Mouse (Mus musculus) heart, embryonic 15.5 days (tissue): ENCODE data around the gene Begain. TPM values are rescaled to one million over a fixed set of nuclear protein-coding genes. Genes with fewer than 3 reads are reported as not detected.

Source experiments
- ATAC-seq: fragments of 200-750 bp; cut with Nextera tagmentation; replicated peaks from 2 replicates; pipeline ENCODE4 v1.8.0; 2017; ENCODE audit warnings: low read depth, moderate TSS enrichment; ENCODE audit not compliant: insufficient number of reproducible peaks, insufficient read depth, low FRiP score
- H3K27ac ChIP-seq: fragments of 300-500 bp; sonication (generic); 2 replicates; pipeline ENCODE4 v1.5.1; 2015; ENCODE audit warnings: mild to moderate bottlenecking, inconsistent platforms
- H3K27me3 ChIP-seq: fragments of 300-500 bp; sonication (generic); 2 replicates; pipeline ENCODE4 v1.6.1; 2015; ENCODE audit warnings: inconsistent platforms
- H3K36me3 ChIP-seq: fragments of 300-500 bp; sonication (generic); 2 replicates; pipeline ENCODE4 v1.6.1; 2015; ENCODE audit warnings: mild to moderate bottlenecking, inconsistent platforms
- H3K4me1 ChIP-seq: fragments of 300-500 bp; sonication (generic); replicated peaks from 2 replicates; pipeline ENCODE4 v1.6.1; 2015; ENCODE audit warnings: inconsistent platforms
- H3K4me2 ChIP-seq: fragments of 300-500 bp; sonication (generic); 2 replicates; pipeline ENCODE4 v1.6.1; 2015; ENCODE audit warnings: inconsistent platforms, mild to moderate bottlenecking, moderate library complexity
- H3K4me3 ChIP-seq: fragments of 300-500 bp; sonication (generic); 2 replicates; pipeline ENCODE4 v1.5.1; 2015; ENCODE audit warnings: mild to moderate bottlenecking, inconsistent platforms
- H3K9ac ChIP-seq: fragments of 300-500 bp; sonication (generic); 2 replicates; pipeline ENCODE4 v1.6.1; 2015; ENCODE audit warnings: mild to moderate bottlenecking, inconsistent platforms
- H3K9me3 ChIP-seq: fragments of 300-500 bp; sonication (generic); replicated peaks from 2 replicates; pipeline ENCODE4 v1.6.1; 2016; ENCODE audit warnings: inconsistent platforms
- WGBS: fragments of 180-500 bp; shearing (Covaris S2); methylation state at CpG from one replicate; pipeline ENCODE4 v1.1.7; 2015; ENCODE audit warnings: mixed read lengths; 5-methylcytosine and 5-hydroxymethylcytosine counted together
- polyA plus RNA-seq: library from polyadenylated mRNA; unstranded; fragments of >200 nt; fragmentation: Nextera tagmentation; extraction: Ambion mirVana; gene quantifications from 2 replicates; pipeline ENCODE4 v1.2.1, GENCODE M21; 2015

The Begain gene
- 1.5 and 3.2 TPM in 2 replicates for polyA plus RNA-seq

- Histone ChIP-seq H3K27ac (no peak within 1 kb of the TSS), H3K9ac (peak within 1 kb of the TSS; percentile 59), H3K4me2 (peak within 1 kb of the TSS; percentile 96), H3K9me3 (no peaks in the 10 kb centered on the region), H3K36me3 (no peaks in the 10 kb centered on the region), H3K27me3 (peaks cover 50% of the 10 kb centered on the region), H3K4me1 (peaks cover 10% of the 10 kb centered on the region), H3K4me3 (peak within 1 kb of the TSS; percentile 58)
- peak; percentile 21; the same call in 1 of the 2 replicates for ATAC-seq
- WGBS, result 1% methylated on average over 46 of the region's 48 CpGs
Measured at GRCm38 (mm10) chr12:109068167-109068653, at the start of gene Begain. Gene Begain, minus strand, starts transcription at chr12:109068217.

GRCm38 (mm10) chr12:109115707-109116106, 47.7 kb upstream of the Begain start:
- Histone ChIP-seq H3K9ac (no peak overlapping the region), H3K4me1 (no peaks in the 10 kb centered on the region), H3K27ac (no peak overlapping the region), H3K36me3 (no peaks in the 10 kb centered on the region), H3K4me2 (no peak overlapping the region), H3K9me3 (no peaks in the 10 kb centered on the region), H3K27me3 (no peaks in the 10 kb centered on the region), H3K4me3 (no peak overlapping the region)
- ATAC-seq, result no peak
- 56% methylated on average over 8 of the region's 8 CpGs for WGBS

GRCm38 (mm10) chr12:109115161-109115560, 47.1 kb upstream of the Begain start:
- Histone ChIP-seq H3K4me2 (no peak overlapping the region), H3K4me3 (no peak overlapping the region), H3K9me3 (no peaks in the 10 kb centered on the region), H3K36me3 (no peaks in the 10 kb centered on the region), H3K27ac (no peak overlapping the region), H3K4me1 (no peaks in the 10 kb centered on the region), H3K27me3 (no peaks in the 10 kb centered on the region), H3K9ac (no peak overlapping the region)
- ATAC-seq, result no peak
- 71% methylated on average over 10 of the region's 10 CpGs for WGBS

GRCm38 (mm10) chr12:109112996-109113592, 45.1 kb upstream of the Begain start:
- Histone ChIP-seq H3K9ac (no peak overlapping the region), H3K27me3 (no peaks in the 10 kb centered on the region), H3K4me1 (no peaks in the 10 kb centered on the region), H3K27ac (no peak overlapping the region), H3K4me2 (no peak overlapping the region), H3K9me3 (no peaks in the 10 kb centered on the region), H3K36me3 (no peaks in the 10 kb centered on the region), H3K4me3 (no peak overlapping the region)
- ATAC-seq, result no peak
- WGBS, result 50% methylated on average over 10 of the region's 10 CpGs

- no peaks in the 10 kb centered on the region for H3K9me3 ChIP-seq
- no peak overlapping the region for H3K4me2 ChIP-seq
- no peaks in the 10 kb centered on the region for H3K27me3 ChIP-seq
- WGBS, result 60% methylated on average over 9 of the region's 9 CpGs
- no peak overlapping the region for H3K4me3 ChIP-seq
- ATAC-seq, result no peak
- no peaks in the 10 kb centered on the region for H3K4me1 ChIP-seq
- no peaks in the 10 kb centered on the region for H3K36me3 ChIP-seq
- no peak overlapping the region for H3K9ac ChIP-seq
- no peak overlapping the region for H3K27ac ChIP-seq
Measured at GRCm38 (mm10) chr12:109112354-109112995, 44.5 kb upstream of the Begain start.

- WGBS, result 77% methylated on average over 13 of the region's 13 CpGs
- no peaks in the 10 kb centered on the region for H3K4me1 ChIP-seq
- H3K27ac ChIP-seq, result no peak overlapping the region
- no peak for ATAC-seq
- no peaks in the 10 kb centered on the region for H3K9me3 ChIP-seq
- H3K27me3 ChIP-seq, result no peaks in the 10 kb centered on the region
- H3K4me3 ChIP-seq, result no peak overlapping the region
- H3K9ac ChIP-seq, result no peak overlapping the region
- no peaks in the 10 kb centered on the region for H3K36me3 ChIP-seq
- H3K4me2 ChIP-seq, result no peak overlapping the region
Measured at GRCm38 (mm10) chr12:109108911-109109310, 40.9 kb upstream of the Begain start.

- no peak overlapping the region for H3K27ac ChIP-seq
- no peak for ATAC-seq
- H3K4me2 ChIP-seq, result no peak overlapping the region
- no peak overlapping the region for H3K4me3 ChIP-seq
- H3K27me3 ChIP-seq, result no peaks in the 10 kb centered on the region
- no peak overlapping the region for H3K9ac ChIP-seq
- 80% methylated on average over 7 of the region's 7 CpGs for WGBS
- no peaks in the 10 kb centered on the region for H3K36me3 ChIP-seq
- H3K4me1 ChIP-seq, result no peaks in the 10 kb centered on the region
- H3K9me3 ChIP-seq, result no peaks in the 10 kb centered on the region
Measured at GRCm38 (mm10) chr12:109100381-109100780, 32.4 kb upstream of the Begain start.

GRCm38 (mm10) chr12:109090456-109091130, 22.6 kb upstream of the Begain start:
- no peak overlapping the region for H3K4me2 ChIP-seq
- H3K36me3 ChIP-seq, result no peaks in the 10 kb centered on the region
- no peaks in the 10 kb centered on the region for H3K9me3 ChIP-seq
- no peak for ATAC-seq
- H3K27ac ChIP-seq, result no peak overlapping the region
- H3K4me1 ChIP-seq, result no peaks in the 10 kb centered on the region
- no peaks in the 10 kb centered on the region for H3K27me3 ChIP-seq
- WGBS, result 67% methylated on average over 13 of the region's 13 CpGs
- H3K9ac ChIP-seq, result no peak overlapping the region
- no peak overlapping the region for H3K4me3 ChIP-seq

- Histone ChIP-seq H3K27ac (no peak overlapping the region), H3K9ac (no peak overlapping the region), H3K4me2 (no peak overlapping the region), H3K4me3 (no peak overlapping the region), H3K9me3 (no peaks in the 10 kb centered on the region), H3K36me3 (no peaks in the 10 kb centered on the region), H3K4me1 (no peaks in the 10 kb centered on the region), H3K27me3 (no peaks in the 10 kb centered on the region)
- WGBS, result 82% methylated on average over 14 of the region's 14 CpGs
- no peak for ATAC-seq
Measured at GRCm38 (mm10) chr12:109090041-109090440, 22.0 kb upstream of the Begain start.

GRCm38 (mm10) chr12:109086111-109086510, 18.1 kb upstream of the Begain start:
- 73% methylated on average over 2 of the region's 2 CpGs for WGBS
- Histone ChIP-seq H3K9ac (no peak overlapping the region), H3K27ac (no peak overlapping the region), H3K9me3 (no peaks in the 10 kb centered on the region), H3K27me3 (no peaks in the 10 kb centered on the region), H3K36me3 (no peaks in the 10 kb centered on the region), H3K4me2 (no peak overlapping the region), H3K4me1 (no peaks in the 10 kb centered on the region), H3K4me3 (no peak overlapping the region)
- ATAC-seq, result no peak

GRCm38 (mm10) chr12:109085674-109086073, 17.7 kb upstream of the Begain start:
- ATAC-seq, result no peak
- Histone ChIP-seq H3K4me2 (no peak overlapping the region), H3K27me3 (no peaks in the 10 kb centered on the region), H3K4me1 (no peaks in the 10 kb centered on the region), H3K9ac (no peak overlapping the region), H3K27ac (no peak overlapping the region), H3K36me3 (no peaks in the 10 kb centered on the region), H3K4me3 (no peak overlapping the region), H3K9me3 (no peaks in the 10 kb centered on the region)
- WGBS, result 75% methylated on average over 8 of the region's 8 CpGs
